Mouse (Mus musculus): ENCODE results near the gene P2ry12. TPM values are rescaled to one million over a fixed set of nuclear protein-coding genes. Genes with fewer than 3 reads are reported as not detected.

The P2ry12 gene
- total RNA-seq, 1 experiment: 0.09 TPM

DNA sequence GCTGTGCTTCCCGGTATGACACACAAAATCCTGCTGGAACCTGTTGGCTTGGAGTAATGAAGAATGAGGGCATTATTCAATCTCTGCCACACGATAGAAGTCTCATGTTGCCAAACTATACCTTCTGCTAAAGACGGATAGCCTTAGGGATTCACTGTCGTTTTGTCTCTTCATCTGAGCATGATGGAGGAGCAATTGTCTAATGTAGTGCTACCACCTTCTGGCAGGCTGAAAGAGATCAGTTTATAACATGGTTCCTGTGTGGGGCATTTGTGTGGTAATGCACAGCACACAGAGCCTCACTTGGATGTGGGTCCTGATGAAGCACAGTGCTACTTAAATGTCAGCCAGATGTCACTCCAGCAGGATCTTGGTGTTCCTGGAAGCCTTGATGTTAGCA is 93.5 kb downstream of the P2ry12 start:
- in situ Hi-C loops (cut with MboI; ENCODE audit: low sequenced_read_pairs in 2 of 2, unreplicated experiment in 2 of 2): no loop called here
- no peak for DNase-seq (ENCODE audit: low read depth, low spot score)

DNA sequence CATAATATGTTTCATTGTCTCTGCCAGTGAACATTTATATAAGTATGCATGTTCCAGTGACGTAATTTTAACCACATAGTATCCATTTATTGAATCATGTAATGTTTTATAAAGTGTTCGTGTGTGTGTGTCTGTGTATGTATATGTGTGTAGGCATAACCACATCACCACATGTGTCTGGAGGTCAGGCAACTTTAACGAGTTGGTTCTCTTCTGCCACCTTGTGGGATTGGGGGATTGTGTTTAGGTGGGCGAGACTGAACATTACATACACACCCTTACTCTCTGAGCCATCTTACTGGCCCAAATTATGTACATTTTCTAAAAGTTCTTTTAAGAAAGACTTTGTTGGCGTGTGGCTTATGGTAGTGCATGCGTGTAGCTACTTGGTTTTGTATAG is 94.2 kb downstream of the P2ry12 start:
- TF ChIP-seq MAFK (IDR thresholded peaks at IDR 0.05; ENCODE audit: insufficient read depth, low read depth, low read length) (no peak), CHD2 (IDR thresholded peaks at IDR 0.05; ENCODE audit: low read depth, low read length) (no peak), ZC3H11A (IDR thresholded peaks at IDR 0.05; ENCODE audit: borderline replicate concordance, low read depth, low read length) (no peak), HCFC1 (IDR thresholded peaks at IDR 0.05; ENCODE audit: borderline replicate concordance, insufficient read depth, low read length) (no peak), ZNF384 (IDR thresholded peaks at IDR 0.05; ENCODE audit: low read depth, low read length) (no peak)
- Histone ChIP-seq H3K4me1 (ENCODE audit: control insufficient read depth in 2 of 2, insufficient read depth in 2 of 2, low read length in 2 of 2, poor library complexity in 1 of 2) (no peaks in the 10 kb centered on the region; a peak in 1 of 4 replicates), H3K9ac (ENCODE audit: insufficient read depth, low read depth, low read length, poor library complexity, severe bottlenecking) (no peak overlapping the region), H3K27ac (ENCODE audit: insufficient read depth, low read depth, low read length, poor library complexity, severe bottlenecking) (no peak overlapping the region), H3K4me3 (ENCODE audit: insufficient read depth in 1 of 2, low read depth in 1 of 2, low read length in 2 of 2, poor library complexity in 1 of 2, severe bottlenecking in 1 of 2) (no peak overlapping the region), H3K9me3 (ENCODE audit: control insufficient read depth, insufficient read depth, low read depth, low read length) (no peaks in the 10 kb centered on the region), H3K36me3 (ENCODE audit: control insufficient read depth, insufficient read depth, low read length, poor library complexity, severe bottlenecking) (no peaks in the 10 kb centered on the region)
- DNase-seq (ENCODE audit: low read depth, low spot score): no peak
- in situ Hi-C loops (cut with MboI; ENCODE audit: low sequenced_read_pairs in 2 of 2, unreplicated experiment in 2 of 2): no loop called here

More for the DNA sequence above, 93.5 kb downstream of the P2ry12 start:
- no peak overlapping the region for H3K4me3 ChIP-seq (ENCODE audit: insufficient read depth in 1 of 2, low read depth in 1 of 2, low read length in 2 of 2, poor library complexity in 1 of 2, severe bottlenecking in 1 of 2)
- no peaks in the 10 kb centered on the region; a peak in 1 of 4 replicates for H3K4me1 ChIP-seq (ENCODE audit: control insufficient read depth in 2 of 2, insufficient read depth in 2 of 2, low read length in 2 of 2, poor library complexity in 1 of 2)
- TF ChIP-seq ZNF384 (IDR thresholded peaks at IDR 0.05; ENCODE audit: low read depth, low read length): no peak
- H3K27ac ChIP-seq (ENCODE audit: insufficient read depth, low read depth, low read length, poor library complexity, severe bottlenecking): no peak overlapping the region
- no peak overlapping the region for H3K9ac ChIP-seq (ENCODE audit: insufficient read depth, low read depth, low read length, poor library complexity, severe bottlenecking)
- no peaks in the 10 kb centered on the region for H3K36me3 ChIP-seq (ENCODE audit: control insufficient read depth, insufficient read depth, low read length, poor library complexity, severe bottlenecking)
- H3K9me3 ChIP-seq (ENCODE audit: control insufficient read depth, insufficient read depth, low read depth, low read length): no peaks in the 10 kb centered on the region

DNA sequence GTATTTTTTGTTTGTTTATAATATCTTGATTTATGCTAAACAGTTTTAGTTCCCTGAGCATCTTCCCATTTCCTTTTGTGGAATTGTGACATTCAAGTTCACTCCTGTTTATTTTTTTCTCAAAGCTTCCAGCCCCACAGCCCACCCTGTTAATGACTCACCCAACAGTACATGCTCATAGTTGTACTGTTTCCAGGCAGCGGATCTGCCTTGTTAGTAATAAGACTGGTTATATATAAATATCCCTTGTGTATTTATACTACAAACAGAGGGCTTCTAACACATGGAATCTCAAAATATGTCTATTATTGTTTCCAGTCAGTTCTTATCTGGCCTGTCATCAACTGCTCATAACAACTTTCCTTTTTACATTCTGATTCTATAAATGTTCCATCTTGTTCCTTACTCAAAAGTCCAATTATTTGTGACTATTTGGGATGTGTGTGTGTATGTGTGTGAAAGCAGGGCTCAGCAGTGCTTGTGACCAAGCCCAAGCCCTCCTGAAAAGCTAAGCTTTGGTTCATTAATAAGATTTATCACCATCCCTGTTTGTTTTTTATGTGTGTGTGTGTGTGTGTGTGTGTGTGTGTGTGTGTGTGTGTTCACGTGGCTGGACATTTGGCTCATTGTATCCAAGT is 95.1 kb downstream of the P2ry12 start:
- in situ Hi-C loops (cut with MboI; ENCODE audit: low sequenced_read_pairs in 2 of 2, unreplicated experiment in 2 of 2): no loop called here
- no peak overlapping the region for H3K27ac ChIP-seq (ENCODE audit: insufficient read depth, low read depth, low read length, poor library complexity, severe bottlenecking)
- DNase-seq (ENCODE audit: low read depth, low spot score): no peak
- H3K9me3 ChIP-seq (ENCODE audit: control insufficient read depth, insufficient read depth, low read depth, low read length): no peaks in the 10 kb centered on the region
- H3K36me3 ChIP-seq (ENCODE audit: control insufficient read depth, insufficient read depth, low read length, poor library complexity, severe bottlenecking): no peaks in the 10 kb centered on the region
- H3K4me3 ChIP-seq (ENCODE audit: insufficient read depth in 1 of 2, low read depth in 1 of 2, low read length in 2 of 2, poor library complexity in 1 of 2, severe bottlenecking in 1 of 2): no peak overlapping the region
- H3K4me1 ChIP-seq (ENCODE audit: control insufficient read depth in 2 of 2, insufficient read depth in 2 of 2, low read length in 2 of 2, poor library complexity in 1 of 2): no peaks in the 10 kb centered on the region; a peak in 1 of 4 replicates
- no peak for TF ChIP-seq CHD2 (IDR thresholded peaks at IDR 0.05; ENCODE audit: low read depth, low read length)
- no peak for TF ChIP-seq ZNF384 (IDR thresholded peaks at IDR 0.05; ENCODE audit: low read depth, low read length)
- no peak for TF ChIP-seq HCFC1 (IDR thresholded peaks at IDR 0.05; ENCODE audit: borderline replicate concordance, insufficient read depth, low read length)
- H3K9ac ChIP-seq (ENCODE audit: insufficient read depth, low read depth, low read length, poor library complexity, severe bottlenecking): no peak overlapping the region

Other genes starting within 250 kb of the P2ry12 start
- 0.09 TPM in 1 of 2 replicates, not detected in the other for gene Gpr171, start 161.1 kb downstream of the P2ry12 start, total RNA-seq (2012; rRNA removed)
- 0.16 and 0.18 TPM in 2 replicates for gene P2ry14, start 109.3 kb downstream of the P2ry12 start, total RNA-seq (2012; rRNA removed)
- gene Gpr87, start 67.8 kb downstream of the P2ry12 start, total RNA-seq (2012; rRNA removed): 0.16 and 0.18 TPM in 2 replicates
- gene P2ry13, start 52.0 kb downstream of the P2ry12 start, total RNA-seq (2012; rRNA removed): 0.11 TPM in 1 of 2 replicates, not detected in the other
- gene Igsf10, start 81.5 kb upstream of the P2ry12 start, total RNA-seq (2012; rRNA removed): 2.7 and 3.9 TPM in 2 replicates